Mouse (Mus musculus) kidney, postnatal 4 days (tissue): Measurements from ENCODE around the gene Gnai3.
A peak's percentile ranks its signal among the peaks of the same experiment; 100 is the strongest.

Source experiments
- DNase-seq, 2 experiments: peaks; one replicate each; pipeline ENCODE4 v3.0.0; 2021; ENCODE audit warnings: mixed read lengths in 2 of 2

Gnai3 gene

DNA sequence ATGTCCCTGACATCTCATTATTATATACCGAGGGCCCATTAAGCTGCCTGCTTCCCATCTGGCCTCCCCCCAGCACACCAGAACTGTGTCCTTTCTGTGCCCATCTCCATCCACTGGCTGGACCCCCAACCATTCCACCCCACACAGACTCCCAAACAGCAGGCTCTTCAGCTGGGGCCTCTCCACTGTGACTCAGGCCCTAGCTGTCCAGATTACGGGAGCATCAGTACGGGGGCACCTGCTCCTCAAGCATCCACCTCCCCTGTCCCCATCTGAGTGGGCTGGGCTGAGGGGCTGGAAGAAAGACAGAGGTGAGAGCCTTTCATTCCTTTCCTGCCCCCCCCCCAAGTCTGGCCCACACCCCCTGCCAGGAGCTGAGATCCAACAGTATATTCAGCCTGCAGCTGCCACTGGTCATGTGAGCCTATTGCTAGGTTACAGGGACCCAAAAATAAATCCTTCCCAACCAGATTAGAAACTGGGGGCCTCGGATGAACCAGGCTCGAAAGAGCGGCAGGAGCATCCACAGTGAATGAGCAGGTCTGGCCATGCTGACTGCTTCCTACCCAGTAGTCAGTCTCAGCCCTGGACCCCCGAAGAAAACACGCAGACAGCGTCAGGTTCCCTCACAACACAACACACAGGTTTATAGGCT lies 12.6 kb upstream of the Gnai3 start:
- no peak for DNase-seq

- no peak for DNase-seq
These were observed 8.7 kb upstream of the Gnai3 start, which contains the start of gene Gpr61 for GRCm38 (mm10) chr3:108154656-108155055. Gene Gpr61 (minus strand): TSS chr3:108154882.

DNA sequence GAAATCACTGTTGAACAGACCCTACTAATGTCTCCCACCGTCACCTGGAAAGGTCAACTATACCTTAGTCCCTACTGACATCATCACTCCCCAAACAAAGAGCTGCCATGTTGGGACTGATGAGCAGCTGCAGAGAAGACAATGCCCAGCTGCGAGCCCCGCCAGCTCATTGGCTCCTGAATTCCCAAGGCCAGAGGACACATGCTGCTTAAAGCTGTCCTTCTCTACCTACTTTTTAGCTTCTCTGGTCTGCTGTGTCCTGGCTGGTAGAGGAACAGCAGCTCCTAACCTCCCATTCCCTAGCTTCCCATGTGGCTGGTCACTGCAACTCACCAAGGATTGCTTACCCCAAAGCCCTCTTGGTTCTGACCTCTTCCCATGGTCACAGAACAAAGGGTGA lies 6.3 kb upstream of the Gnai3 start:
- DNase-seq = no peak

- DNase-seq = peak; percentile 95 to 96
These were observed 1.7 kb upstream of the Gnai3 start for GRCm38 (mm10) chr3:108147386-108148235.

- no peak for DNase-seq
These were observed 725 bp upstream of the Gnai3 start for GRCm38 (mm10) chr3:108146671-108147070.

DNA sequence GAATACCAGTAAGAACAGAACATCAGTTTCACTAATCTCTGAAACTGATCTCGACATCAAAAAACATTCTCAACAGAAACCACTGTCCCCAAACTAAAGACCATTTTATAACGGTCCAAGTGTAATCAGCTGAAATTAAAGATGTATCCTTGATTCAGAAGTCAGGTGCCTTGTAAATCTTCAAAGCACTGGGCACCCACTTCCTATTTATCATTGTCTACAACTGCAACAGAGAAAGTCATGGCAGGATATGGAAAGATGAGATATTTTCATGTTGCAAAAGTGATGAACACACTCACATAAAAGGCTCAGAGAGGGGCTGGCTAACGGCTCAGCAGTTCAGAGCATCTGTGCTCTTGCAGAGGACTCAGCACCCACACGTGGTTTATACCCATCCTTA lies 5.2 kb downstream of the Gnai3 start:
- no peak for DNase-seq

DNA sequence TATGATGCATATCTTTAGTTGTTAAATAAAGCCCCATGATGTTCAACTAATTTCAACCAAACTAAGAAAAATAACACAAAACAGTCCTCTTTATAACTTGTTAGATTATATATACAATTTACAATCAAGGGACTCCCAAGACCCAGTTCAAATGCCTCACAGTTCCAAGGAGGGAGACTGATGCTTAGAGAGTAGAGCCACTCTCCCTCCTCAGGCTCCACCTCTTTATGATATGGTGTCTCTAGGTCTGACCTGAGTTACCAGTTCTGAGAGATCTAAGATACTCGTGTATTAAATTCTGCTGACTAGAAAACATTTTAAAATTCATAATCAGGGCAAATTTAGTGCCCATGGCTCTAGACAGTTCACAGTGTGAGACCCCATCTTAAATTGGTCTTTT lies 6.8 kb downstream of the Gnai3 start:
- no peak for DNase-seq

- no peak for DNase-seq
These were observed 11.2 kb downstream of the Gnai3 start for GRCm38 (mm10) chr3:108134701-108135100.

DNA sequence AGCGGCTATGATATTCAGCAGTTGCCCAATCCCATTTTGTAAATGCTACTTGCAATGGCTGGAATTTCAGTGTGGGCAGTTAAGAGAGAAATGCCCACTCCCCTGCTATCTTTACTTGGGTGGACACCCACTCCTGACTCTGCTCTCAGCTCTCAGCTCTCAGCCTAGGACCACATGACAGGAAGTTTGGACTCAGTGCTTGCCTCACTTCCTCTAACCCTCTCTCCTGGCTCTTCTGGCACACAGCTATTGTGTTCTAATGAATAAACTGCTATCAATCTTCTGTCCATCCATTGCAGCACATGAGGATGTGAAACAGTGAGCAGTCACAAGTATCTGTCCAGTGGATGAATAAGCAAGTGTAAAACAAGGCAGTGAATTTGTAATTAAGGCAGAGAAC lies 13.5 kb downstream of the Gnai3 start:
- DNase-seq = no peak

DNA sequence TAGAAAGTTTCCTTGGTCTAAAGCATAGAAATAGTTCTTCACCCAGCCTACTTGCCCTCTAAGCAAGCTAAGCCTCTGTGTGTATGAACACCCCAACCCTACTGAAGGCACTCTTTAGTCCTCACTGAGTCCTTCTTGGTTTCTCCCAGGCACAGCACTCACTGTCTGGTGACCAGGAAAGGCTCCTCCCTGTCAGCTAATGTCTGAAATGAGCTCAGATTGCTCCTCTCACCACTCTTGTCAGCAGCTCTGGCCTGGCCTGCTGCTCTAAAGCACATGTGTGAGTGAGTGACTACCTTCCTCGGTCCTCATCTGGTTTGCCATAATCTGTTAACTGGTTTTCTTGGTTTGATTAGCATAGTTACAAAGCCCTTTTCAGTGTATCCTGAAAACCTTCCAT lies 14.1 kb downstream of the Gnai3 start:
- no peak for DNase-seq

- no peak for DNase-seq
These were observed 14.7 kb downstream of the Gnai3 start for GRCm38 (mm10) chr3:108131216-108131615.

DNA sequence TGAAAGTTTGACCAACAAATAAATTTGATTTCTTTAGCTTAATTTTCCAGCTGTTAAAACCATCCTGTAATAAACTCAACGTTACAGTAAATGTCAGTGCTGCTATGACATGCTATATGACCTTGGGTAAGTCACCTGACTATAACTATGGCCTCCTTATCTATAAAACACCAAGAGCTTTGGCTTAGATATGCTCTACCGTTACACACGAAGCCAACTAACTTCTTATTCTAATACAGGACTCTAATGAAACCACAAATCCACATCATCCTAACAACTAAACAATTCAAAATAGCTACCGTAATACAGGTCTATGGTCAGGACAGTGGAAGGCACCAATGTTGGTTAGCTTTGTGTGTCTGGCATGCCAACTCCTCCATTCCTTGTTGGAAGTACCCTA lies 16.1 kb downstream of the Gnai3 start:
- DNase-seq = no peak

DNA sequence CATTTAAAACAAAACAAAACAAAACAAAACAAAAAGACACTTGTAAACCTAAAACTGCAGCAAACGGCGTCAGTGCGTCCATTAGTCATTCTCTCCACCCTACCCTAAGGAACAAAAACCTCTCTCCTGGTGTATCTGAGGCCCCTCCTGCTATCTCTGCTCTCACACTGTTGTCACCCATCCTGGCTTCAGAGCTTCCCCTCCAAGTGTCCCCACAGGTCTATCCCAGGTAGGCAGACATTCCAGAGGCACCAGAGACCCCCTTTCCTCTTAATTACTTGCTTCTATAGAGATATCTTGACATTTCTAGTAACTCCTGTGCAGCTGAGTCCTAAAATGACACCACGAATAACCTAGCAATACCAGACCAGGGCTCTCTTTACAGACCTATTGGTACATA lies 16.6 kb downstream of the Gnai3 start:
- DNase-seq = no peak

- no peak for DNase-seq
These were observed 17.4 kb downstream of the Gnai3 start for GRCm38 (mm10) chr3:108128520-108128919.

- DNase-seq = no peak
These were observed 19.6 kb downstream of the Gnai3 start for GRCm38 (mm10) chr3:108126327-108126726.

GRCm38 (mm10) chr3:108124131-108124530 lies 21.8 kb downstream of the Gnai3 start:
- no peak for DNase-seq

GRCm38 (mm10) chr3:108123242-108123641 lies 22.7 kb downstream of the Gnai3 start:
- DNase-seq = no peak

- DNase-seq = no peak
These were observed 24.8 kb downstream of the Gnai3 start for GRCm38 (mm10) chr3:108121101-108121500.

DNA sequence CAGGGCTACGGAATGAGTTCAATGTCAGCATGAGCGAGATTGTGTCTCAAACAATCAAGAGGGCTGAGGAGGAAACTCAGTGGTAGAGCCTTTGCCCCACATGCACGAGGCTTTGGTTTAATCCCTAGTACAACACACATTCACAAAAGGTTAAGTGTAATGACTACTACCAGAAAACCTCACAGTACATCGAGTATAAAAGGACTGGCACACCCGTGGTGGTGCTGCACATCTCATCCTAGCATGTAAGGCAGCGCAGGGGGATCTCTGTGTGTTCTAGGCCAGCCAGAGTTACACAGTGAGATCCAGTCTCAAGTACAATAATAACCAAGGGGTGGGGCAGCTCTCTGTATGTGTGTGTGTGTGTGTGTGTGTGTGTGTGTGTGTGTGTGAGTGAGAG lies 28.5 kb downstream of the Gnai3 start:
- DNase-seq = no peak

GRCm38 (mm10) chr3:108113591-108114289 lies 32.2 kb downstream of the Gnai3 start:
- no peak for DNase-seq

GRCm38 (mm10) chr3:108112666-108113065 lies 33.3 kb downstream of the Gnai3 start:
- DNase-seq = no peak

DNA sequence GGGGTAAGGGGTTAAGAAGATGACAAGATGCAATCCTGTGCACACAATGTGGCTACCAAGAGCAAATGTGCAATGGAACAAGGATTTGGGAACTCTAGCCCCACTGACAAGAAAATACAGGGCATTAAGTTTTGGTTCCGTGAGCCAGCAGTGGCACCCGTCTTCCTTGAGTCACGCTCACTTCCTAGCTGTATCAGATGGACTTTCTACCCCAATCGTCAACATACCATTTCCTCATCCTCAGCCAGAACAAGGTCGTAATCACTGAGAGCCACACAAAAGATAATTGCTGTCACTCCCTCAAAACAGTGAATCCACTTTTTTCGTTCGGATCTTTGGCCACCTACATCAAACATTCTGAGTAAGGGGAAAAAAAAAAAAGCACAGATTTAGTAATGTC lies 33.7 kb downstream of the Gnai3 start:
- DNase-seq = no peak

- no peak for DNase-seq
These were observed 34.6 kb downstream of the Gnai3 start for GRCm38 (mm10) chr3:108111320-108111719.

- DNase-seq = no peak
These were observed 40.7 kb downstream of the Gnai3 start for GRCm38 (mm10) chr3:108105281-108105680.
